Mouse (Mus musculus) natural killer cell, adult 2 months (primary cell): ENCODE measurements around the gene Vps8.
"Not testable (repeated sequence)": the region's sequence is repeated elsewhere in the genome, so short reads cannot be mapped to it uniquely, and the experiment has no call there.

Experiments
- DNase-seq, 2 experiments: peaks; one replicate each; pipeline ENCODE4 v3.0.0; 2022; ENCODE audit warnings: low spot score in 2 of 2

Vps8 gene

DNA sequence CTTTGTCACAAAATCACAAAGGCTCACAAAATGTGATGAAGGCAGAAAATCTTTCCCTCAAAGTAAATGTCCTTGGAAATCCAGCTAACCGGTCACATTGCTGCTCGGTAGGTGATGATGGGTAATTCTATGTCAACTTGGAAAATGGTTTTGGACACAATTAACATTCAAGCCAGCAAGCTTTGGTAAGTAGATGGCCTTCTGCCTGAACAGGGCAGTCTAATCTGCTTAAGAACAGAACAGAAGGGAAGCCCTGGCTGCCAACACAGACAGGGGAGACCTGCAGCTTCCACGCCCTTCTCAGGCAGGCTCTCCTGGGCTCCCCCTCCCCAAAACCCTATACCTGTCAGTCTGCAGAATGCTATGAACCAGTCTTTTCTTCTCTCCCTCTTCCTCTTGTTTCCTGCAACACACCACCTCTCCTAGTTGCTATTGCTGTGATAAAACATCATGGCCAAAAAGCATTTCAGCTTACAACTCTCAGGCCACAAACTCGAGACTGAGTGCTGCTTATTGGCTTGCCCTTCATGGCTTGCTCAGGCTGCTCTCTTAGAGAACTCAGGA, 242.6 kb downstream of the Vps8 start:
- DNase-seq, result no peak

DNA sequence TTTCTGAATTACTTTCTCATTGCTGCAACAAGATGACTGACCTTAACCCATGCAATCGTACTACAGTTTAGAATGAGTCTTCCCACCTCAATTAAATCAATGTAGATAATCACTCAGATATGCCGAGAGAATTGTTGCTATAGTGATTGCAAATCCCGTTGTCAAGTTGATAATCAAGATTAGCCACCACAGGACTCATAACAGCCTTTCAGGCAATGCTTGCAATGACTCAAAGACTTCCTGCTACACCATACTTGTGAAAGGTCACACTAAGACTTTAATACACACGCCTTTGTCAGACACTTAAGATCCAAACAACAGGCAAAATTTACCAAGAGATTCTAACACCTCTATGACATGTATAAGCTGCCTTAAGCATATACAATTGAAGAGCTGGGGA, 249.0 kb downstream of the Vps8 start:
- DNase-seq, result no peak

DNA sequence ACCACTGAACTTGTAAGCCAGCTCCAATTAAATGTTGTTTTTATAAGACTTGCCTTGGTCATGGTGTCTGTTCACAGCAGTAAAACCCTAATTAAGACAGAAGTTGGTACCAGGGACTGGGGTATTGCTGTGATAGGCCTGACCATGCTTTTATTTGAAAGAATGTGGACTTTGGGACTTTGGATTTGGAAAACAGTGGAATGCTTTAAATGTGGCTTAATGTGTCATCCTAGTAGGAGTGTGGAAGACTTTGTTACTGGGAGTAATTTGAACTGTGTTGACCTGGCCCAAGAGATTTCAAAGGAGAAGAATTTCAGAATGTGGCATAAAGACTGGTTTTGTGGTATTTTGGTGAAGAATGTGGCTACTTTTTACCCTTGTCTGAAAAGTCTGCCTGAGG, 250.1 kb downstream of the Vps8 start:
- not testable (repeated sequence) for DNase-seq

DNA sequence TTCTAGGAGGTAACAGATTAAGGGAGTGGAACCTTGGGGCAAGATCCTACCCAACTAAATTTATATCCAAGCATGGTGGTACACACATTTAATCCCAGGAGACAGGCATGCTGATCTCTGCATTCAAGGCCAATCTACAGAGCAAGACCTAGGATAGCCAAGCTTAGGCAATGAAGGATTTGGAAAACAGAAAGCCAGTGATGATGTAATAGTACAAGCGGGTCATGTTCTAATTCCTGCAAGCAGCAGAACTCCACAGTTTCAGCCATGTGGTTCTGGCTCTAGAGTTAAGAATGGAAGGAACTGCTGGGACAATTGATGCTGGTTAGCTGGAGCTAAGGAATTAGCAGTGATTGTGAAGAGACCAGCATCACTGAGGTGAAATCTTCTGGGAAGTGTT, 250.7 kb downstream of the Vps8 start:
- not testable (repeated sequence) for DNase-seq

DNA sequence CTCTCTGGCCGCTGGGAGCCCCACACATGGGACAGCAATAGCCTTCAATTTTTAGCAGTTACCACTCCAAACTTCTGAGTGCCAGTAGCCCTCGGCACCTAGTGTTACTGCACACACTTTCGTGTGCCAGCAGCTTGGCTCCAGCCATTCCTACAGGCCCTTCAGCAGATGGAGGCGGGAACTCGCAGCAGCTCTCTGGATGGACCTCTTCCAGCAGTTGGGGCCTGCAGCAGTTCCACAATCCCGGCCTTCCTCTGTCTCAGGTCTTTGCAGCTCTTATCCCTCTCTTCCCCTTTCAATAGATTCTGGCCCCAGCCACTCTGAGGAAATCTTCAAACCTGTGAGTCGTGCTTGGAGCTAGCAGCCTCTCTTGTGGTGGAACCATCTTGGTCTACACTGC, 253.9 kb downstream of the Vps8 start:
- no peak for DNase-seq

DNA sequence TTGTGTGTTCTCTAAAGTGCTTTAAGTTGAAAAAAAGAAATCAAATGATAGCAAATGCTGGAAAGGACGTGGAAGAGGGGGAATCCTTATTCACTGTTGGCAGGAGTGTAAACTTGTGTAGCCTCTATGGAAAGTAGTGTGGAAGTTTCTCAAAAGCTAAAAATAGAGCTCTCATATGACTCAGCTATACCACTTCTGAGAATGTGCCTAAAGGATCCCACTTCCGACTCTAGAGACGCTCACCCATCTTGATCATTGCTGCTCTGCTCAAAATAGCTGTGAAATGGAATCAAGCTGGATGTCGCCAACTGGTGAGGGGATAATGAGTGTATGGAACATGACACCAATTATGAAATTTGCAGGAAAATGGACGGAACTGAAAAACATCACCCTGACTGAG, 264.5 kb downstream of the Vps8 start:
- DNase-seq, result no peak

DNA sequence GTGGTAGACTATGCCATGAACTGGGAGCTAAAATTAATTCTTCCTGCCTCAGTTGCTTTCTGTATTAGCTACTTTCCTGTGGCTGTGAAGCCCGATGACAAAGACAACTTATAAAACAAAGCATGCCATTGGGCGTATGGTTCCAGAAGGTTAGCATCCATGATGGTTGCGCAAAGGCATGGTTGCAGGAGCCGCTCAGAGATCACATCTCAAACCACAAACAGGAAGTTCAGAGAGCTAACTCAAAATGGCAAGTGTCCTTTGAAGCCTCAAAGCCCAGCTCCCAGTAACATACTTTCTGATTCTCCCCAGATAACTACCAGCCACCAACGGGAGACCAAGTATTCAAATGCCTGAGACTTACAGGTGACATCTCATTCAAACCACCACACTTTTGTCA, 266.2 kb downstream of the Vps8 start:
- peak; percentile 8 to 19 for DNase-seq

DNA sequence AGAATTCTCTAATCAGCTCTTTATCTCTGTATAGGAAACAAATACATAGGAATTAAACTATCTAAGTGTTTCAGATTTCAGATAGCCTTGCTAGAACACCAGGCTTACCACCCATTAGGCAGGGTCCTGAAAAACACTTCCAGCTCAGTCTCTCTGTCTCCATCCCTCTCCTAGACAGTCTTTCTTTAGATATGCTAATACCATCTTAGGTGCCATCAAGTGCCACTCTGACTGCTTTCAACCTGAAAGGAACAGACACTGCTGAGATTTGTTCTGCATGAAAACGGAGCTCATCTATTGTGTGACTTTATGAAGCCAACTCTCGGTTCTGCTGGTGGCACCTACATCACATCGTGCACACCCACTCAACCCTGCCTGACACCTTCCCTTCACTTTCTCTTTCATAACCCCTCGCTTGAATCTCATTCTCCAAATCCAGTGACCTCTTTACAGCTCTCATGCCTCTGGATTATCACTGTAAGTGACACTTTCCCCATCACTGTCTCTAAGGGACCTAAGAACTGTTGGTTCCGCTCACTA, 267.4 kb downstream of the Vps8 start:
- peak in 1 of 2 experiments; percentile 3 for DNase-seq

DNA sequence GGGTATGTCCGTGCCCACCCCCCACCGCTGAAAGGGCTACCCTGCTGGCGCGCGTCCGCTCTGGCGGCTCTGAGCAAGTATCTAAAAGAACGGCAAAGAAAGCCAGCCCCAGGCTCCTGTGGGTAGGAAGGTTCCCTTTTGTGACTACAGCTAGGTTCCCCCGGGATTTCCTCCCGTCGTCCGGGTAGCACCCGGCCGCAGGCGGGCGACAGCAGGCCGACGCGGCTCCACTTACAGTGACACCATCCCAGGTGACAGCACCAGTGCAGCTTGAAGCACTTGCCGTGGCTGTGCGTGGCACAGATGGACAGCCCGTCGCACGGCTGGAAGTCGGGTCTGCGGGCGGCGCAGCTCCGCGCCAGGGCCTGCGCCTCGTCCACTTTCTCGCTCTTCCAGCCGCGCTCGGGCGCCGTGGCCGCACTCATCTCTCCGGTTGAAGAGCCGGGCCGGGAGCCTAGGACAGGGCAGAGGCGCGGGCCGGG, 271.1 kb downstream of the Vps8 start:
- DNase-seq, result peak in 1 of 2 experiments; percentile 31
